ENCODE assay signal across 7 mouse cellular contexts in genomic region chr15:78429871-78430622, GRCm38 (mm10). TPM values are rescaled to one million over a fixed set of nuclear protein-coding genes. Genes with fewer than 3 reads are reported as not detected.
DNase-seq lines count a peak whose midpoint lies in the region; ATAC-seq and TF ChIP-seq lines count a peak whose summit lies in the region.

No protein-coding gene starts in this region.

- H3K36me3 ChIP-seq in spleen, adult 2 months (ENCODE audit: control insufficient read depth, insufficient read depth, low read length): no peaks in the 10 kb centered on the region
- no peaks in the 10 kb centered on the region; the same call in 1 of the 2 replicates for H3K36me3 ChIP-seq in heart, embryonic 16.5 days (ENCODE audit: control insufficient read depth, insufficient read depth)
- no peaks in the 10 kb centered on the region for H3K36me3 ChIP-seq in limb, embryonic 11.5 days (ENCODE audit: control insufficient read depth, insufficient read depth, low read length)

- H3K9me3 ChIP-seq in heart, embryonic 16.5 days (replicated peaks; ENCODE audit: control insufficient read depth, low read length): no peaks in the 10 kb centered on the region
- H3K9me3 ChIP-seq in limb, embryonic 11.5 days (ENCODE audit: control insufficient read depth, low read length): no peaks in the 10 kb centered on the region

- 75% methylated on average over 13 of the region's 13 CpGs for WGBS in spleen, adult 2 months
- 70% methylated on average over 13 of the region's 13 CpGs for WGBS in heart, embryonic 16.5 days
- 79% methylated on average over 13 of the region's 13 CpGs for WGBS in limb, embryonic 11.5 days

- H3K4me2 ChIP-seq in heart, embryonic 16.5 days (ENCODE audit: low read depth, low read length): peak overlapping the region; percentile 83
- H3K4me2 ChIP-seq in limb, embryonic 11.5 days (ENCODE audit: low read depth, severe bottlenecking): peak overlapping the region; percentile 49; the same call in 1 of the 2 replicates

- peaks cover 5% of the 10 kb centered on the region; the same call in 1 of the 2 replicates for H3K27me3 ChIP-seq in spleen, adult 2 months (ENCODE audit: control insufficient read depth, insufficient read depth, low read length)
- no peaks in the 10 kb centered on the region for H3K27me3 ChIP-seq in heart, embryonic 16.5 days (ENCODE audit: control insufficient read depth, insufficient read depth, low read length)
- H3K27me3 ChIP-seq in limb, embryonic 11.5 days (ENCODE audit: control insufficient read depth, insufficient read depth, low read length): no peaks in the 10 kb centered on the region

- TF ChIP-seq CTCF in spleen, adult 2 months (IDR thresholded peaks at IDR 0.05; ENCODE audit: extremely low read depth, insufficient read depth, insufficient read length, insufficient replicate concordance): no peak

- H3K9ac ChIP-seq in heart, embryonic 16.5 days (ENCODE audit: low read length): no peak overlapping the region
- no peak overlapping the region; the same call in 1 of the 2 replicates for H3K9ac ChIP-seq in limb, embryonic 11.5 days (ENCODE audit: low read length)

- no peak for DNase-seq in spleen, adult 2 months (ENCODE audit: low read depth in 1 of 2, low spot score in 2 of 2)
- no peak for DNase-seq in spleen, postnatal 10 days (ENCODE audit: low spot score in 2 of 2)
- DNase-seq in limb, embryonic 11.5 days (ENCODE audit: low spot score): no peak
- no peak for DNase-seq in adipocyte (ENCODE audit: low spot score)
- no peak for DNase-seq in adrenal gland, postnatal 25 days
- no peak for DNase-seq in frontal cortex, postnatal 25 days (ENCODE audit: low spot score in 2 of 2)

- peak overlapping the region; percentile 31; the same call in 1 of the 2 replicates for H3K27ac ChIP-seq in spleen, adult 2 months (ENCODE audit: insufficient read depth, low read length)
- H3K27ac ChIP-seq in heart, embryonic 16.5 days (ENCODE audit: low read length): peak overlapping the region; percentile 65
- H3K27ac ChIP-seq in limb, embryonic 11.5 days (replicated peaks; ENCODE audit: low read depth, low read length): peak overlapping the region; percentile 30; the same call in 1 of the 2 replicates

- no peak for TF ChIP-seq POLR2A in spleen, adult 2 months (IDR thresholded peaks at IDR 0.05; ENCODE audit: low read depth, low read length)

- no peak overlapping the region for H3K4me3 ChIP-seq in spleen, adult 2 months (ENCODE audit: extremely low read depth, insufficient read depth, insufficient read length)
- H3K4me3 ChIP-seq in heart, embryonic 16.5 days (ENCODE audit: low read length): peak overlapping the region; percentile 66; the same call in 1 of the 2 replicates
- H3K4me3 ChIP-seq in limb, embryonic 11.5 days (ENCODE audit: low read depth, low read length): no peak overlapping the region; the same call in 1 of the 2 replicates

- H3K4me1 ChIP-seq in spleen, adult 2 months (ENCODE audit: control insufficient read depth, insufficient read depth, insufficient read length): no peaks in the 10 kb centered on the region; the same call in 1 of the 2 replicates
- peaks cover 7% of the 10 kb centered on the region; the same call in 1 of the 2 replicates for H3K4me1 ChIP-seq in heart, embryonic 16.5 days (ENCODE audit: control insufficient read depth, insufficient read depth, low read length)
- peaks cover 7% of the 10 kb centered on the region; the same call in 1 of the 2 replicates for H3K4me1 ChIP-seq in limb, embryonic 11.5 days (ENCODE audit: control insufficient read depth, insufficient read depth, low read length)

- 0 out of 2 replicates have a peak, but pooled peaks have one; percentile 19 for ATAC-seq in heart, embryonic 16.5 days (replicated peaks; ENCODE audit: extremely low read depth, insufficient read depth, low FRiP score)
- ATAC-seq in limb, embryonic 11.5 days (ENCODE audit: insufficient number of reproducible peaks, low FRiP score, low TSS enrichment, low read depth): no peak

RNA-seq across cellular contexts. Expression of gene Kctd17, which starts 1.7 kb away (rescaled TPM):
- polyA plus RNA-seq in spleen, adult 2 months (2012; rRNA removed): 61.5 and 85.3 TPM in 2 replicates
- polyA plus RNA-seq in heart, embryonic 16.5 days (2015; fragmentation: Nextera tagmentation; extraction: Ambion mirVana): 18.9 and 22.6 TPM in 2 replicates
- 37.9 and 43.4 TPM in 2 replicates for polyA plus RNA-seq in limb, embryonic 11.5 days (2014; fragmentation: Nextera tagmentation; extraction: Ambion mirVana)
- 73.5 and 84.3 TPM in 2 replicates for total RNA-seq in adrenal gland, postnatal 25 days (2021)

RNA-seq across cellular contexts. Expression of gene Mpst, which starts 23.8 kb away (rescaled TPM):
- 97.7 and 117 TPM in 2 replicates for polyA plus RNA-seq in spleen, adult 2 months (2012; rRNA removed)
- polyA plus RNA-seq in heart, embryonic 16.5 days (2015; fragmentation: Nextera tagmentation; extraction: Ambion mirVana): 1.9 and 2.1 TPM in 2 replicates
- polyA plus RNA-seq in limb, embryonic 11.5 days (2014; fragmentation: Nextera tagmentation; extraction: Ambion mirVana): 1.7 and 2.3 TPM in 2 replicates
- total RNA-seq in adrenal gland, postnatal 25 days (2021): 56.9 and 61.7 TPM in 2 replicates

RNA-seq across cellular contexts. Expression of gene Tst, which starts 24.3 kb away (rescaled TPM):
- polyA plus RNA-seq in spleen, adult 2 months (2012; rRNA removed): 16.3 and 16.8 TPM in 2 replicates
- polyA plus RNA-seq in heart, embryonic 16.5 days (2015; fragmentation: Nextera tagmentation; extraction: Ambion mirVana): 39.7 and 41.7 TPM in 2 replicates
- 7.7 and 7.8 TPM in 2 replicates for polyA plus RNA-seq in limb, embryonic 11.5 days (2014; fragmentation: Nextera tagmentation; extraction: Ambion mirVana)
- total RNA-seq in adrenal gland, postnatal 25 days (2021): 246 and 299 TPM in 2 replicates

RNA-seq across cellular contexts. Expression of gene Tex33, which starts 34.3 kb away (rescaled TPM):
- polyA plus RNA-seq in spleen, adult 2 months (2012; rRNA removed): not detected in 2 replicates
- not detected in 2 replicates for polyA plus RNA-seq in heart, embryonic 16.5 days (2015; fragmentation: Nextera tagmentation; extraction: Ambion mirVana)
- polyA plus RNA-seq in limb, embryonic 11.5 days (2014; fragmentation: Nextera tagmentation; extraction: Ambion mirVana): not detected in 2 replicates
- total RNA-seq in adrenal gland, postnatal 25 days (2021): not detected in 2 replicates

RNA-seq across cellular contexts. Expression of gene Tmprss6, which starts 38.4 kb away (rescaled TPM):
- 0.21 and 0.35 TPM in 2 replicates for polyA plus RNA-seq in spleen, adult 2 months (2012; rRNA removed)
- polyA plus RNA-seq in heart, embryonic 16.5 days (2015; fragmentation: Nextera tagmentation; extraction: Ambion mirVana): 0.38 and 0.79 TPM in 2 replicates
- polyA plus RNA-seq in limb, embryonic 11.5 days (2014; fragmentation: Nextera tagmentation; extraction: Ambion mirVana): 0.27 TPM in 1 of 2 replicates, not detected in the other
- total RNA-seq in adrenal gland, postnatal 25 days (2021): 1.9 and 4.9 TPM in 2 replicates

Comparison
In these comparisons a context has a peak if more than half of its experiments do, and no peak if none do; other contexts are left out.
1. RNA of gene Mpst, which starts 23.8 kb away (polyA plus RNA-seq): 97.7 to 117 TPM in spleen, adult 2 months; 1.7 to 2.3 TPM in limb, embryonic 11.5 days and 1.9 to 2.1 TPM in heart, embryonic 16.5 days; every median in the first group is over 10 times any median in the second.
2. Peak in every context shown above with its lines, with median percentiles within 50 percentile points of each other: H3K27ac ChIP-seq.